Mouse (Mus musculus): ENCODE measurements around the gene Flnb.

- TF ChIP-seq CTCF (conservative IDR thresholded peaks at IDR 0.05; ENCODE audit: insufficient read depth, insufficient read length, low read depth, low read length) (no peak), POLR2A (IDR thresholded peaks at IDR 0.05; ENCODE audit: low read depth, low read length) (no peak)
Observed at GRCm38 (mm10) chr14:7821341-7821740, 3.6 kb downstream of the Flnb start.
